Mouse (Mus musculus) lung, adult 2 months (tissue): ENCODE data around the gene Gm19426.

ENCODE experiments used
- CTCF ChIP-seq: fragments of 200-500 bp; IDR thresholded peaks from 2 replicates; pipeline ENCODE4 v1.5.1; 2011; ENCODE audit warnings: mild to moderate bottlenecking, low read length, control low read depth; ENCODE audit not compliant: insufficient read depth
- POLR2A ChIP-seq: fragments of 200-500 bp; IDR thresholded peaks from 2 replicates; pipeline ENCODE4 v1.6.1; 2011; ENCODE audit warnings: low read depth, mild to moderate bottlenecking, control low read depth, low read length, borderline replicate concordance; ENCODE audit errors: extremely low read depth

DNA sequence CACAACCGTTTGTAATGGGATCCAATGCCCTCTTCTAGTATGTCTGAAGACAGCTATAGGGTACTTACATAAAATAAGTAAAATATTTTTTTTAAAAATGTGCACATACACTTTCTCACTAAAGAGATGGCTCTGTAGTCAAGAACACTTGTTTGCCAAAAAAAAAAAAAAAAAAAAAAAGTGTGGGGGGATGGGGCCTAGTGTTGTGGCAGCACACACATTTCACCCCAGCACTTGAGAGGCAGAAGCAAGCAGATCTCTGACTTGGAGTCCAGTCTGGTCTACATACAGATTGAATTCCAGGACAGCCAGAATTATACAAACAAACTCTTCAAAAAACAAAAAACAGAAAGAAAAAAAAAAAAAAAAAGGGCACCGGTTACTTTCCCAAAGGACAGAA is 22.7 kb downstream of the Gm19426 start:
- TF ChIP-seq CTCF (no peak), POLR2A (no peak)
